Mouse (Mus musculus): ENCODE results near the gene Mia3. TPM values are rescaled to one million over a fixed set of nuclear protein-coding genes. Genes with fewer than 3 reads are reported as not detected.

Gene Mia3
- total and polyA plus RNA-seq, 3 experiments: 63.5 to 197 (median 180) TPM

Other genes starting within 250 kb of the Mia3 start
- gene Disp1, start 148.0 kb downstream of the Mia3 start, total RNA-seq (2021): 10 to 100 TPM; 12.9 to 17.6 TPM
- 13.9 and 14.6 TPM in 2 replicates for gene Disp1, start 148.0 kb downstream of the Mia3 start, polyA plus RNA-seq (2012; rRNA removed)
- 10 to 100 TPM; 50.7 to 58.5 TPM for gene Aida, start 73.0 kb downstream of the Mia3 start, total RNA-seq (2021)
- 5.7 and 10.7 TPM in 2 replicates for gene Aida, start 73.0 kb downstream of the Mia3 start, polyA plus RNA-seq (2012; rRNA removed)
- gene Brox, start 72.3 kb downstream of the Mia3 start, total RNA-seq (2021): 10 to 100 TPM; 41.8 to 44.1 TPM
- gene Brox, start 72.3 kb downstream of the Mia3 start, polyA plus RNA-seq (2012; rRNA removed): 9.2 and 9.8 TPM in 2 replicates
- gene Taf1a, start 19.4 kb upstream of the Mia3 start, total RNA-seq (2021): 10 to 100 TPM; 18.3 to 18.6 TPM
- 3.1 TPM in 2 replicates for gene Taf1a, start 19.4 kb upstream of the Mia3 start, polyA plus RNA-seq (2012; rRNA removed)
- gene Hhipl2, start 48.7 kb upstream of the Mia3 start, total RNA-seq (2021): not detected
- gene Hhipl2, start 48.7 kb upstream of the Mia3 start, polyA plus RNA-seq (2012; rRNA removed): 0.11 and 0.15 TPM in 2 replicates